Mouse (Mus musculus) retina, postnatal 7 days (tissue): ENCODE results near the gene Fgf18.

Source experiments
- DNase-seq: peaks from one replicate; pipeline ENCODE4 v3.0.0-alpha.2; 2012; ENCODE audit warnings: low read depth, low spot score

Fgf18 gene

DNA sequence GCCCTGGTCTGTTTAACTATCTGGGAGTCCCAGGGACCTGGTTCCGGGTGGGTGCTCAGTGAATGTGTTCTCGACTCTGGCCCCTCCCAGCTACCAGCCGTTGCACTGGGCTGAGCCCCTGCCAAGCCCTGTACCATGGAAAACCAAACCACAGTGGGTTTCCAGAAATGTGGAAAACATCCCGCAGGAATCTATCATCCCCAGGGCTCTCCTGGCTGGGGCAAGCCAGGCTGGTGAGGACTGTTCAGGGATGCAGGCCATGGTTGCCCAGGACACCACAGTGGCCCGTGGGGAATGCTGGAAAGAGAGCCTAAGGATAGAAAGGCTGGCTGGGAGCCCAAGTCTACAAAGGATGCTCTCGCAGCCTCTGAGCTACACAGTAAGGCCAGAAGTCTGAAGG is 76.7 kb downstream of the Fgf18 start:
- no peak for DNase-seq
